Mouse (Mus musculus) cortical plate, adult 2 months (tissue): ENCODE results near the gene Ntn1. TPM values are rescaled to one million over a fixed set of nuclear protein-coding genes. Genes with fewer than 3 reads are reported as not detected.

Experiments used
- H3K27ac ChIP-seq: fragments of 200-500 bp; 2 replicates; pipeline ENCODE4 v1.5.1; 2012; ENCODE audit warnings: low read length, control low read depth, inconsistent platforms; ENCODE audit not compliant: insufficient read depth
- H3K4me1 ChIP-seq: fragments of 200-500 bp; 2 replicates; pipeline ENCODE4 v1.6.1; 2011; ENCODE audit warnings: low read length; ENCODE audit not compliant: control insufficient read depth, insufficient read depth
- H3K4me3 ChIP-seq: fragments of 200-500 bp; 2 replicates; pipeline ENCODE4 v1.5.1; 2011; ENCODE audit warnings: mild to moderate bottlenecking, low read length, control low read depth; ENCODE audit not compliant: insufficient read depth
- CTCF ChIP-seq: fragments of 200-500 bp; IDR thresholded peaks from 2 replicates; pipeline ENCODE4 v1.5.1; 2011; ENCODE audit warnings: mild to moderate bottlenecking, control low read depth, low read length; ENCODE audit not compliant: insufficient read depth; ENCODE audit errors: extremely low read depth
- POLR2A ChIP-seq: fragments of 200-500 bp; IDR thresholded peaks from 2 replicates; pipeline ENCODE4 v1.6.1; 2011; ENCODE audit warnings: mild to moderate bottlenecking, low read length, control low read depth; ENCODE audit not compliant: insufficient read depth; ENCODE audit errors: extremely low read depth
- polyA plus RNA-seq: library from polyadenylated mRNA; depleted of rRNA; stranded (reverse); fragments of >200 nt; gene quantifications from 2 replicates; pipeline ENCODE4 v1.2.3, GENCODE M21; 2012

Gene Ntn1
- polyA plus RNA-seq, 1 experiment, result 5.0 TPM

GRCm38 (mm10) chr11:68190849-68191248 is 209.8 kb downstream of the Ntn1 start:
- Histone ChIP-seq H3K4me1 (0 out of 2 replicates have a peak, but pooled peaks cover 2% of the 10 kb centered on the region), H3K4me3 (no peak overlapping the region), H3K27ac (no peak overlapping the region)
- no peak for TF ChIP-seq CTCF
- no peak for TF ChIP-seq POLR2A

GRCm38 (mm10) chr11:68188695-68189201 is 211.9 kb downstream of the Ntn1 start:
- Histone ChIP-seq H3K27ac (no peak overlapping the region), H3K4me3 (no peak overlapping the region), H3K4me1 (0 out of 2 replicates have a peak, but pooled peaks cover 2% of the 10 kb centered on the region)
- TF ChIP-seq POLR2A (no peak), CTCF (no peak)

- TF ChIP-seq CTCF (no peak), POLR2A (no peak)
- Histone ChIP-seq H3K27ac (no peak overlapping the region), H3K4me3 (no peak overlapping the region), H3K4me1 (0 out of 2 replicates have a peak, but pooled peaks cover 2% of the 10 kb centered on the region)
Observed at GRCm38 (mm10) chr11:68187242-68187641, 213.4 kb downstream of the Ntn1 start.

- Histone ChIP-seq H3K4me1 (0 out of 2 replicates have a peak, but pooled peaks cover 2% of the 10 kb centered on the region), H3K4me3 (no peak overlapping the region), H3K27ac (no peak overlapping the region)
- no peak for TF ChIP-seq POLR2A
- TF ChIP-seq CTCF, result no peak
Observed at GRCm38 (mm10) chr11:68185647-68186046, 215.0 kb downstream of the Ntn1 start.

GRCm38 (mm10) chr11:68177415-68177814 is 223.2 kb downstream of the Ntn1 start:
- no peaks in the 10 kb centered on the region for H3K4me1 ChIP-seq
- no peak for TF ChIP-seq CTCF
- TF ChIP-seq POLR2A, result no peak
- no peak overlapping the region for H3K27ac ChIP-seq
- no peak overlapping the region for H3K4me3 ChIP-seq

- Histone ChIP-seq H3K4me1 (no peaks in the 10 kb centered on the region), H3K4me3 (no peak overlapping the region), H3K27ac (no peak overlapping the region)
- TF ChIP-seq POLR2A (no peak), CTCF (no peak)
Observed at GRCm38 (mm10) chr11:68176550-68176949, 224.1 kb downstream of the Ntn1 start.

- H3K4me1 ChIP-seq, result no peaks in the 10 kb centered on the region
- no peak overlapping the region for H3K4me3 ChIP-seq
- no peak overlapping the region for H3K27ac ChIP-seq
- TF ChIP-seq POLR2A (no peak), CTCF (no peak)
Observed at GRCm38 (mm10) chr11:68172648-68173045, 228.0 kb downstream of the Ntn1 start.

GRCm38 (mm10) chr11:68171973-68172647 is 228.5 kb downstream of the Ntn1 start:
- Histone ChIP-seq H3K4me1 (no peaks in the 10 kb centered on the region), H3K4me3 (no peak overlapping the region), H3K27ac (no peak overlapping the region)
- TF ChIP-seq POLR2A (no peak), CTCF (no peak)

- Histone ChIP-seq H3K4me3 (no peak overlapping the region), H3K27ac (no peak overlapping the region), H3K4me1 (peaks cover 1% of the 10 kb centered on the region; the same call in 1 of the 2 replicates)
- TF ChIP-seq POLR2A (no peak), CTCF (no peak)
Observed at GRCm38 (mm10) chr11:68168427-68168826, 232.2 kb downstream of the Ntn1 start.

- Histone ChIP-seq H3K4me1 (peaks cover 1% of the 10 kb centered on the region; the same call in 1 of the 2 replicates), H3K27ac (no peak overlapping the region), H3K4me3 (no peak overlapping the region)
- TF ChIP-seq POLR2A, result no peak
- no peak for TF ChIP-seq CTCF
Observed at GRCm38 (mm10) chr11:68164408-68164807, 236.2 kb downstream of the Ntn1 start.
